Mouse (Mus musculus) myocyte (in vitro differentiated cells): ENCODE results near the gene Ahcy. TPM values are rescaled to one million over a fixed set of nuclear protein-coding genes. Genes with fewer than 3 reads are reported as not detected.
"Not testable (repeated sequence)": the region's sequence is repeated elsewhere in the genome, so short reads cannot be mapped to it uniquely, and the experiment has no call there.

Source experiments
- H3K27me3 ChIP-seq: one replicate; pipeline ENCODE4 v1.6.1; 2011; ENCODE audit not compliant: control insufficient read depth, insufficient read depth, insufficient read length
- H3K36me3 ChIP-seq: one replicate; pipeline ENCODE4 v1.6.1; 2011; ENCODE audit not compliant: control insufficient read depth, insufficient read depth
- H3K4me2 ChIP-seq: one replicate; pipeline ENCODE4 v1.6.1; 2011; ENCODE audit warnings: low read depth, control low read depth
- H3K4me3 ChIP-seq: one replicate; pipeline ENCODE4 v1.5.1; 2011; ENCODE audit warnings: mild to moderate bottlenecking, control low read depth, moderate library complexity
- H3K79me2 ChIP-seq: one replicate; pipeline ENCODE4 v1.6.1; 2011; ENCODE audit not compliant: control insufficient read depth, insufficient read depth
- H3ac ChIP-seq: one replicate; pipeline ENCODE4 v1.6.1; 2011; ENCODE audit not compliant: control insufficient read depth, insufficient read length
- CEBPB ChIP-seq: IDR thresholded peaks from 2 replicates; pipeline ENCODE4 v1.6.1; 2011; ENCODE audit warnings: mild to moderate bottlenecking, moderate library complexity; ENCODE audit not compliant: poor library complexity, insufficient read depth, severe bottlenecking
- E2F4 ChIP-seq: IDR thresholded peaks from one replicate; pipeline ENCODE4 v1.6.1; 2011; ENCODE audit warnings: mild to moderate bottlenecking, control low read depth, moderate library complexity; ENCODE audit not compliant: insufficient read depth
- MAX ChIP-seq: IDR thresholded peaks from one replicate; pipeline ENCODE4 v1.6.1; 2011; ENCODE audit warnings: low read depth, mild to moderate bottlenecking, control low read depth
- MYOD1 ChIP-seq, 3 experiments: IDR thresholded peaks; one replicate each; pipeline ENCODE4 v1.6.1; 2011; ENCODE audit warnings: control low read depth in 2 of 3, low read depth in 2 of 3, mild to moderate bottlenecking in 2 of 3, moderate library complexity in 1 of 3; ENCODE audit not compliant: insufficient read length in 2 of 3, control insufficient read depth in 1 of 3
- MYOG ChIP-seq, 3 experiments: IDR thresholded peaks; one replicate each; pipeline ENCODE4 v1.6.1; 2011; ENCODE audit warnings: control low read depth in 2 of 3, low read depth in 2 of 3, mild to moderate bottlenecking in 2 of 3; ENCODE audit not compliant: insufficient read length in 2 of 3, control insufficient read depth in 1 of 3, insufficient read depth in 1 of 3
- POLR2A ChIP-seq: IDR thresholded peaks from one replicate; pipeline ENCODE4 v1.6.1; 2011; ENCODE audit warnings: low read depth, mild to moderate bottlenecking, control low read depth, moderate library complexity; ENCODE audit not compliant: insufficient read length
- POLR2AphosphoS2 ChIP-seq: IDR thresholded peaks from one replicate; pipeline ENCODE4 v1.6.1; 2011; ENCODE audit warnings: low read depth, control low read depth; ENCODE audit not compliant: insufficient read length
- REST ChIP-seq: IDR thresholded peaks from one replicate; pipeline ENCODE4 v1.6.1; 2011; ENCODE audit warnings: mild to moderate bottlenecking, control low read depth, moderate library complexity; ENCODE audit not compliant: insufficient read depth, insufficient read length
- SRF ChIP-seq: IDR thresholded peaks from one replicate; pipeline ENCODE4 v1.6.1; 2011; ENCODE audit warnings: low read depth; ENCODE audit not compliant: control insufficient read depth, insufficient read length
- TCF12 ChIP-seq: IDR thresholded peaks from one replicate; pipeline ENCODE4 v1.6.1; 2011; ENCODE audit warnings: mild to moderate bottlenecking, control low read depth; ENCODE audit not compliant: poor library complexity, insufficient read depth, severe bottlenecking
- TCF3 ChIP-seq: IDR thresholded peaks from one replicate; pipeline ENCODE4 v1.6.1; 2011; ENCODE audit warnings: low read depth, control low read depth; ENCODE audit not compliant: insufficient read length
- USF1 ChIP-seq: IDR thresholded peaks from one replicate; pipeline ENCODE4 v1.6.1; 2011; ENCODE audit warnings: low read depth, mild to moderate bottlenecking, control low read depth, moderate library complexity
- polyA plus RNA-seq: library from polyadenylated mRNA; unstranded; fragments of >200 nt; fragmentation: generic; extraction: Trizol; gene quantifications from one replicate; pipeline ENCODE4 v1.2.1, GENCODE M21; 2012; ENCODE audit warnings: missing spikeins

Gene Ahcy
- polyA plus RNA-seq, 1 experiment = 39.7 TPM

- no peak overlapping the region for H3ac ChIP-seq
- TF ChIP-seq REST (no peak), CEBPB (no peak), TCF3 (no peak), TCF12 (no peak), MYOD1 (IDR thresholded peaks at IDR 0.05; ENCODE audit: control insufficient read depth in 1 of 3, insufficient read length in 2 of 3, low read depth in 2 of 3) (no peak), POLR2AphosphoS2 (no peak), SRF (no peak), E2F4 (no peak), MAX (no peak), USF1 (no peak), POLR2A (no peak), MYOG (IDR thresholded peaks at IDR 0.05; ENCODE audit: control insufficient read depth in 1 of 3, insufficient read depth in 1 of 3, insufficient read length in 2 of 3, low read depth in 2 of 3) (no peak)
- no peak overlapping the region for H3K4me3 ChIP-seq
- H3K36me3 ChIP-seq = no peaks in the 10 kb centered on the region
- H3K79me2 ChIP-seq = no peaks in the 10 kb centered on the region
- peak overlapping the region; percentile 56 for H3K4me2 ChIP-seq
- no peaks in the 10 kb centered on the region for H3K27me3 ChIP-seq
Measured at GRCm38 (mm10) chr2:155019673-155020072, 54.6 kb downstream of the Ahcy start.

- Histone ChIP-seq H3K4me2 (peak overlapping the region; percentile 56), H3K79me2 (no peaks in the 10 kb centered on the region), H3ac (no peak overlapping the region), H3K36me3 (no peaks in the 10 kb centered on the region), H3K27me3 (no peaks in the 10 kb centered on the region), H3K4me3 (no peak overlapping the region)
- TF ChIP-seq POLR2A = no peak
- TF ChIP-seq MYOD1 (IDR thresholded peaks at IDR 0.05; ENCODE audit: control insufficient read depth in 1 of 3, insufficient read length in 2 of 3, low read depth in 2 of 3) = no peak
- TF ChIP-seq REST = no peak
- TF ChIP-seq POLR2AphosphoS2 = no peak
- no peak for TF ChIP-seq MAX
- TF ChIP-seq USF1 = no peak
- no peak for TF ChIP-seq CEBPB
- TF ChIP-seq TCF12 = no peak
- no peak for TF ChIP-seq E2F4
- no peak for TF ChIP-seq MYOG (IDR thresholded peaks at IDR 0.05; ENCODE audit: control insufficient read depth in 1 of 3, insufficient read depth in 1 of 3, insufficient read length in 2 of 3, low read depth in 2 of 3)
- TF ChIP-seq SRF = no peak
- TF ChIP-seq TCF3 = no peak
Measured at GRCm38 (mm10) chr2:155018762-155019641, 55.3 kb downstream of the Ahcy start.

GRCm38 (mm10) chr2:155018251-155018755 lies 56.0 kb downstream of the Ahcy start, which contains the start of gene Gm14226:
Gene Gm14226, plus strand, starts transcription at chr2:155018266.
- not testable (repeated sequence) for H3K27me3 ChIP-seq, H3ac ChIP-seq, H3K4me3 ChIP-seq, H3K79me2 ChIP-seq, H3K36me3 ChIP-seq
- H3K4me2 ChIP-seq = peak within 1 kb of the TSS; percentile 56

- not testable (repeated sequence) for H3K79me2 ChIP-seq, H3K4me3 ChIP-seq, H3K4me2 ChIP-seq, H3K27me3 ChIP-seq, H3K36me3 ChIP-seq, H3ac ChIP-seq
Measured at GRCm38 (mm10) chr2:155016751-155017150, 57.5 kb downstream of the Ahcy start.

- TF ChIP-seq MYOG (IDR thresholded peaks at IDR 0.05; ENCODE audit: control insufficient read depth in 1 of 3, insufficient read depth in 1 of 3, insufficient read length in 2 of 3, low read depth in 2 of 3) (no peak), MYOD1 (IDR thresholded peaks at IDR 0.05; ENCODE audit: control insufficient read depth in 1 of 3, insufficient read length in 2 of 3, low read depth in 2 of 3) (no peak), MAX (no peak), TCF12 (no peak), POLR2AphosphoS2 (no peak), TCF3 (no peak), USF1 (no peak), CEBPB (no peak), E2F4 (no peak), REST (no peak), SRF (no peak), POLR2A (no peak)
- no peaks in the 10 kb centered on the region for H3K27me3 ChIP-seq
- no peak overlapping the region for H3ac ChIP-seq
- H3K4me2 ChIP-seq = no peak overlapping the region
- no peaks in the 10 kb centered on the region for H3K79me2 ChIP-seq
- no peak overlapping the region for H3K4me3 ChIP-seq
- H3K36me3 ChIP-seq = no peaks in the 10 kb centered on the region
Measured at GRCm38 (mm10) chr2:155012991-155013390, 61.3 kb downstream of the Ahcy start.
